Mouse (Mus musculus) embryo, embryonic 10 days (tissue): ENCODE data around the gene Gpt2.

Experiments used
- DNase-seq: peaks from one replicate; pipeline ENCODE4 v3.0.0-alpha.2; 2015; ENCODE audit warnings: low spot score

The Gpt2 gene

DNA sequence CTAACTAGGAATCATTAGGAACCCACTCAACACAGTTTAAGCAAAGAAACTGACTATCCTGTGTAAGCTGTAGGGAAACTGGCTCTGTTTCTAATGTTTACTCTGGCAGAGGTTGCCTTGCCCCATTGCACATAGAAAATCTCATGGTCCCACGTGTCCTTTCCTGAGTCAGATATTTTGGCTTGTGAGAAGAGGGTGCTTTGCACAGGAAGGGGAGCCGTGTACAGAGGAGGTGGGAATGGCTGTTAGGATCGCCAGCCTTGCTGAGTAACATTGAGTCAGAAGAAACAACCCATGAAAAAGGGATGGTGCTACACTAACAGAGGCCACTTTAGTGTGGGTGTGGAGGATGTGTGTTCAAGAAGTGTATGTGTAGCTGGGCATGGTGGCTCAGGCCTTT, 36.6 kb downstream of the Gpt2 start:
- no peak for DNase-seq

DNA sequence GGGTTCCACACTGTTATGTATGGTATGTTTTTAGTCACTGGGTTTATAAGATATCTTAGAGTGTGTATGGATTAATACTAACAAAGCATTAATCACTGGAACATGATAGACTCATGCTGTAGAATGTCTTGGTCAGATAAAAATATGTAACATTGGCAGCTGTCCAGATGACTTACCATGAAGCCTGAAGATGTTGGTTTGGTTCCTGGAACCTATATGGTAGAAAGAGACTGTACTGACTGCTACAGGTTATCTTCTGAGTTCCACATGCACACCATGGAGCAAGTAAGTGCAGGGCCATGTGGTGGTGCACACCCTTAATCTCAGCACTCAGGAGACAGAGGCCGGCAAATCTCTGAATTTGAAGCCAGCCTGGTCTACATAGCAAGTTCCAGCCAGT, 38.3 kb downstream of the Gpt2 start:
- DNase-seq, result no peak

DNA sequence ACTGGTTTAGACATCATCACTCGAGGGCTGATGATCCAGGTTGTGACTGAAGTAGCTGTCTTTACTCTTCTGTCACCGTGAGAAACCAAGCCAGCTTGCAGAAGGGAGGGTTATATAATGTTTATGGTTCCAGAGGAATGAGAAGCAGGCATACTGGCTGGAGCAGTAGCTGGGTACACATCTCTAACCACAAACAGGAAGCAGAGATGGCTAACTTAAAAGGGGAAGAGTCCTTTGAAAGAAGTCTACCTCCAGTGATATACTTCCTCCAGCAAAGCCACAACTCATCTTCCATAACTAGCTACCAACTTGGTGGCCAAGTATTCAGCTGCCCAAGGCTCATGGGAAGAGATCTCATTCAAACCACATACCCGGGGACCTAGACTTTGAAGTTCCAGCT, 39.1 kb downstream of the Gpt2 start:
- DNase-seq, result no peak

DNA sequence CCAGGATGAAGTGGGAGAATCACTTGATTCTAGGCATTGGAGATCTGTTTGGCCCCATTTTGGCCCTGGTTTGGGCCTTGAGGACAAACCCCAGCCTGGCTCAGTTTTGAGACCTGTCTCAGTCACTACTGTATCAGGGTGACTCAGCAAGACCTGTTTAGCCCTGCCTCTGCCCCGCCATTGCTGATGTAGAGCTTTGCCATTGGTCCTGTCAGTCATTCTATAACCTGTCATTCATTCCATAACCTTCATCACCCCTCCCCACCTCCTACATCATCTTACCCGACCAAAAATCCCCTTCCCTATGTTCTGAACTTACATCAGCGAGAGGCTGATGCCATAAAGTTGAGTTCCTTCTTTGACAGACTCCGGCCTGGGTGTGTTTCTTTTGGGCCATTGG, 40.5 kb downstream of the Gpt2 start:
- no peak for DNase-seq

DNA sequence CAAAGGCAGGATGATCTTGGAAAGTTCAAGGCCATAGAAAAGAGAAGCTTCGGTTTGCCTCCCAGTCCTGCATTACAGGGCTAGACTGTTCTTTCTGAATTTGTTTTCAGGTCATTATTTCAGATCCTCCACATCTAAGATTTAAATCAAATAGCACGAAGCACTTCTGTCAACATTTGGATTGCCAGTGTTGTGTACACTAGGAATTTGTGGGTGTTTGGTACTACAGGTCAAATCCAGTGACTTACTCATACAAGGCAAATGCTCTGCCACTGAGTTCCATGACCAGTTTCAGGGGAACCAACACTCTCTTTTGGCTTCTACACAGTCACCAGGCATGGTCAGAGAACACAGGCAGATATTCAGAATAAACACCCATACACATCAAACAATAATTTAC, 41.1 kb downstream of the Gpt2 start:
- DNase-seq, result no peak

DNA sequence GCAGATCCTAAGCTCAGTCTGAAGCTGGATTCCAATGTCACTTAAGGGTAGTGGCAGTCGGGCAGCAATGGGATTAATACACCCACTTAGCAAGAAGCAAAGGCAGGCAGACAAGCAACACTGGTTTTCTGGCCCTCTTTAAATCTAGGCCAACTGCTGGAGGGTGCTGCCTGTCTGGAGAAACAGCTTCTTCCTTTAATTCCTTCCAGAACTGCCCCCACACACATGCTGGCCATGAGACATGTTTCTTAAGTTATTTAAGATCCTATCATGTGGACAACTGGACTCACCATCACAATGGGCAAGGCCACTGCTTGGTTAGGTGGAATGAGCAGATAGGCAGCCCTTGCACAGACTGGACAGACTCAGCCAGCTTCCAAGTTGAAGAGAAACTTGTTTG, 41.8 kb downstream of the Gpt2 start:
- no peak for DNase-seq

DNA sequence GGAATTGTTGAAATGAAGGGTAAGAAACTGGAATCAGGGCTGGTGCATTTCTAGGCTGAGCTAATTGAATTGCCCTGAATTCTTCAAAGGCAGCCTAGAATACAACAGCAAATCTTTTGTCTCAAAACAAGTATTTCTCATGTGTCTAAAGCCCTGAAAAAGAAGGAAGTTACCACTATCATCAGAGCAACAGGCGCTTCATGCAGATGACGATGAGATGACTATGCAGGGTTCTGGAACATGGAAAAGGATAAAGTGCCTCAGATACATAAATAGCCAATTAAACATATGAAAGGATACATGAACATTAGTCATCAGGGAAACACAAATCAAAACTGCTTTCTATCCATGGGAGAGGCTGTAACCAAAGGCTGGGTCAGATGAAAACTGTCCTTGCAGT, 44.0 kb downstream of the Gpt2 start:
- DNase-seq, result no peak

DNA sequence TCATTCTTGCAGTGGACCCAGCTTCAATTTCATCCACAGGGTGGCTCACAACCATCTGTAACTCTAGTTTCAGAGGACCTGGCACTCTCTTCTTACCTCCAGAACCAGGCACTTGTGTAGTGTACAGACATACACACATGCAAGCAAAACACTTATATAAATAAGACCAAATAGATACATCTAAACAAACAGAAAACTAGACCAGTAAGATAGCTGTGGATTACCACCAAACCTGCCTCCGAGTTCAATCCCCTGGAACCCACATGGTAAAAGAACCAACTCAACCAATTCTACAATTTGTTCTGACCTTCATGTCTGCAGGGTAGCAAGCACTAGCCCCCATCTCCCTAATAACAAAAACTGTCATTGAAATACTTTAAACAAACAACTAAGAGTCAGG, 59.6 kb downstream of the Gpt2 start:
- DNase-seq, result no peak

DNA sequence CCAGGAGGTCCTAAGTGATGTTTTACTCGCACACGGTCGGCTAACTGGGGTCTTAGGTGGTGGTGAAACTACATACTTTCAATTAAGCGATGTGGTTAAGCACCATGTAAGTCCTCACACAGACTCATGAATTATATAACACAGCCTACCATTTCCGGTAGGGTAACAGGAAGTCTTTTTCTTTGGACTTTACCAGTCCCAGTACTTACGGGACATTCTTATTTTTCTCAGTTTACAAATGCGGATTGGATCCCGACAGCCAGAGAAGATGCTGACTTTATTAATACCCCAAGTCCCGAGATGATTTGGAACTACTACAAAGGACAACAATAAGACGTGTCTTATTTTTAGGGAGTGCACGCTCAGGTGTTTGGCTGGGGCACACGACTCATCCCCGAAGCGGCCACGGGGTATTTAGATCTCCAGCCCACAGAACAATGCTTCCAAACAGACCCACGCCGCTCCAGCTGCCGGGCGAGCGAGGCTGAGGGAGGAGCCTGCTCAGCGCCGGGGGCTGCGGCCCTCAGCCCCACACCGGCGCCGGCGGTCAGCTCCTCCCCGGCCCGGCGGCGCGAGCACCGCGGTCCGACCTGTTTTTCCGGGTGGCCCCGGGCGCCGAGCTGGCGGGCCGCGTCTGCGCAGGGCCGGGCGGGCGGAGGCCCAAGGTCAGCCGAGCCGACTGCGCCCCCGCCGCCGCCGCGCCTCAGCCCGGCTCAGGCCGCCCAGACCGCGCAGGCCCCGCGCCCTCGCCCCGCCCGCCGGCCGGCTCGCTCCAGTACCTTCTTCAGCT, 62.2 kb downstream of the Gpt2 start:
- peak; percentile 36 for DNase-seq

DNA sequence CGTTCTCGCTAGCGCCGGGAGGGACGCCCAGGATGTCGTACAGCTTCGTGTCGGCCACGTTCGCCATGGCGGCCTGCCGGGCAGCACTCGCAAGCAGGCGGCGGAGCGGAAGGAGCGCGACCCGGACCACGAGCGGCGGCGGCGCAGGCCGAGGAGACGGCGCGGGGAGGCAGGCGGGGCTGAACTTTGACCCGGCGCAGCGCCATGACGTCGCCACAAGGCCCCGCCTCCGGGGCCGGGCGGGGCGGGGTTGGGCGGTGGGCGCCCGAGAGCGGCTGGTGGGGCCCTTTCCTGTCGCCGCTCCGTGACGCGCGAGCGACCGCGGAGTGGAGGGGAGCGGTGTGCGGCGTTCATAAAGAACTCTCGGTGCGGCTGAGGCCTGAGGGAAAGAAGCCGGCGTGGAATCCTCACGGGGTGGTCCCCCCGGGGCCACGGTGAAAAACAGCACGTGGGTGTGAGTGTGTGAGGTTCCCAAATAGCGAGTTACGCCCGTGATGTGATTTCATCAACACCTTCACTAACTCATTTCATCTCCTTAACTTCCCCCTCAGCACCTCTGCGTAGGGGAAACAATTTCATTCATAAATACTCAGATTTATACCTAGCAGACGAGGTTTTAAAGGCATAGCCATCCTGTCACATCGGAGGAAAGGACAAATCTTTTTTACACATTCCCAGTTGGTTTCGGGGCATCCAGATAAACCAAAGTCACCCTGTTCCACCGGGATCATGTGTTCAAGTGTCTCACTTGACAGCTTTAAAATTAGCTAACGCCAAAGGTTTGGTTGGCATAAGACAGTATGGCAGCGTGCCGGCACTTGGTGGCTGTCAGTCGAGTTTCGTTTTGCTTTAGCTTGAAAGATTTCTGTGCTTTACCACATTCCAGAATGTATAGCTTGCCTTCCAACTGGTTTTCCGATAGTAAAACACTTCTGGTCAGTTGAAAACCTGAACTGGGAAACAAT, 63.1 kb downstream of the Gpt2 start, which contains the start of gene Dnaja2:
Gene Dnaja2 (minus strand): TSS at position 164 of the 965 bp plus-strand sequence.
- peak; percentile 92 for DNase-seq

DNA sequence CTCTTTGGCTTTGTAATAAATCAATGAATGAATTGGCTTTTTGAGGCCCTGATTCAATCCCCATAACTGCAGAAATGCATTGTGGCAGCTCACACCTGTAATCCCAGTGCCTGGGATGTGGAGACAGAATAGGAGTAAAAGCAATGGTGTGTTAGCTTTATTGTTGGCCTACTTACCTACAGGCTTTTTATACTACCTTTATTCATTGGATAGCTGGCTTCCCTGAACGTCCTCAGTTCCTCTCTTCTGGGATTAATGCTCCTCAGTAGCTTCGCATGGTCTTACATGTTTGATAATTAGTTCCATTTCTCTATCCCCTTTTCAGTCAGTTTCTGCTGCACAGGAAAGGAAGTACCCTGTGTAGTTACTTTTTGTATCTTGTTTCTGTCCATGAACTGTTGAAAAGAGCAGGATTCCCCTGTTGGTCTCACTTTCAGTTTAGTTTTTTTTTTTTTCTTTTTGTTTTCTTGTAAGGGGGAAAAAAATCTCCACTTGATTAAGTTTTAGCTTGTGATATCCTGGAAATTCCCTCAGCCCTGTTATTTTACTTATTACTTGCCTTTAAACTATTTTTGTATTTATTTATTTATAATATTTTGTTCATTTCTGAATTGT, 64.7 kb downstream of the Gpt2 start:
- no peak for DNase-seq

DNA sequence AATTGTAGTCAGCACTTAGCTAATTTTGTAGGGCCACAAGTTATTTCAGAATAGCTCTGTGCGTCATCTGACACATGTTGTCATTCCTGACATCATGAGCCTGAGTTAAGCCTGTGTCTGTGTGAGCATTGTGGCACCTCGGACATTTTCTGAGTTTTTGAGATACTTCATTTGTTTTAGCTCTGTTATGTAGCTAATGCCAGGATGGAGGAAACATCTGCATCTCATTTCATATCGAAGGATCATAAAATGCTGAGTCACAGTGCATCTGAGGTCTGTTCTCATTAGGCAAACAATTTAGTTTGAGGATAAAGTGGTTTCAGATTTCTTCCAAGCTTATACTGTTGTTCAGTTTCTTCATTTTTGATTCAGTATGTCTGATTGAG, 65.2 kb downstream of the Gpt2 start:
- no peak for DNase-seq

DNA sequence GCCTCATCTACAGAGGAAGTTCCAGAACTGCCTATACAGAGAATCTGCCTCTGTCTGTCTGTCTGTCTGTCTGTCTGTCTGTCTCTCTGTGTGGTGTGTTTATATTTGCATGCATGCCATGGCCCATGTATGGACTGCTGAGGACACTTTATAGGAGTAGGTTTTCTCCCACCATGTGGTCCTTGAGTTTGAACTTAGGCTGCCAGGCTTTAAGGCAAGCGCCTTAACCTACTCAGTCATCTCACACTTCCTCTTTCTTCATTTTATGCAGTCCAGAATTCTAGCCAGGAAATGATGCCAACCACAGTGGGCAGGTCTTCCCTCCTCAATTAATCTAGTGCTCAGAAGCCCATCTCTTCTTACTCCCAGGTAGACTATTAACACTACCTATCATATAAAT, 66.8 kb downstream of the Gpt2 start:
- no peak for DNase-seq

DNA sequence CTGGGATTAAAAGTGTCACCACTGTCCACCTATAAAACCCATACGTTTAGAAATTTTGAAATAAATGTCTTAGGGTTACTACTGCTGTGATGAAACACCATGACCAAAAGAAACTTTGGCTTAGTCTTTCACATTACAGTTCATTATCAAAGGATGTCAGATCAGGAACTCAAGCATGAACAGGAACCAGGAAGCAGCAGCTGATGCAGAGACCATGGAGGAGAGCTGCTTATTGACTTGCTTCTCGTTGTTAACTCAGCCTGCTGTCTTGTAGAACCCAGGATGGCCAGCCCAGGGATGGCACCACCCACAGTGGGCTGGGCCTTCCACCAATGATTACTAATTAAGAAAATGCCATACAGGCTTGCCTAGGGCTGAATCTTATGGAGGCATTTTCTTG, 67.6 kb downstream of the Gpt2 start:
- DNase-seq, result no peak

DNA sequence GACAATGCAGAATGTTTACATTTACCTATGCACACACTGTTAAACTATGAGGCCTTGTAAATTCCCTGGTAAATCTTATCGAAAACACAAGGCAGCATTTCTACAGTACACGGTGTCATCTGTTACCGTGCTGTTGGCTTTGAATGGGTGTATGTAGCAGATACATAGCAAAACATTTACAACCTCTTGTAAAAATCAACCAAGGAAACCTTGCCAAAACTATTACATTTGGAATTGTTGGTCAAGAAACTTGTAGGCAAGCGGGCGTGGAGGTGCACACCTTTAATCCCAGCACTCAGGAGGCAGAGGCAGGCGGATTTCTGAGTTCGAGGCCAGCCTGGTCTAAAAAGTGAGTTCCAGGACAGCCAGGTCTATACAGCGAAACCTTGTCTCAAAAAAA, 71.0 kb downstream of the Gpt2 start:
- no peak for DNase-seq

DNA sequence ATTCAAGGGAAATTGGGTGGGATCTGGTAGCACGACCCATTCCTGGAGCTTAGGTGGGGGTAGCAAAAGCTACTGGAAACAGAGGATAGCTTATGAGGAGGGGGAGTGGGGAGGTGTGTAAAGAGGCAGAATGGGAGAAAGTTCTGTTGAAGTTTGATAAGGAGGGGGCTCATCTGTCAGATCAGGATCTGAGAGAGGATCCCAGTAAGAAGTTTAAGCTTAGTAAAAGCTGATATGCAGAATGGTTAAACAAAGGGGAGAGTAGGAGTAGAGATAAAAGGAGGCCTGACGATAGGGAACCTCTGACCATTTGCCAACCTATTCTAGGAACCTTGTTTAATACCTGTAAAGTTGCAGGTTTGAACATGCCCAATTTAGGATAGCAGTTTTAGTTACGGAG, 72.8 kb downstream of the Gpt2 start:
- DNase-seq, result no peak

DNA sequence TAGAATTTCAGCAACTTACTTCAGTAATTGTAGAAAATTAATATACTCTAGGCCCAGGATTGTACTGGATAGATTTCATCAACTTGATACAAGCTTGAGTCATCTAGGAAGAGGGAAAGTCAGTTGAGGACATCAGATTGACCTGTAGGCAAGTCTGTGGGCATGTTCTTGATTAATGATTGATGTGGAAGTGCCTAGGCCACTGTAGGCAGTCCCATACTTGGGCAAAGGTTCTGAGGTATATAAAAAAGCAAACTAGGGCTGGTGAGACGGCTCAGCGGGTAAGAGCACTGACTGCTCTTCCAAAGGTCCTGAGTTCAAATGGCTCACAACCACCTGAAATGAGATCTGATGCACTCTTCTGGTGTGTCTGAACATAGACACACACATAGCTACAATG, 75.4 kb downstream of the Gpt2 start:
- DNase-seq, result no peak

DNA sequence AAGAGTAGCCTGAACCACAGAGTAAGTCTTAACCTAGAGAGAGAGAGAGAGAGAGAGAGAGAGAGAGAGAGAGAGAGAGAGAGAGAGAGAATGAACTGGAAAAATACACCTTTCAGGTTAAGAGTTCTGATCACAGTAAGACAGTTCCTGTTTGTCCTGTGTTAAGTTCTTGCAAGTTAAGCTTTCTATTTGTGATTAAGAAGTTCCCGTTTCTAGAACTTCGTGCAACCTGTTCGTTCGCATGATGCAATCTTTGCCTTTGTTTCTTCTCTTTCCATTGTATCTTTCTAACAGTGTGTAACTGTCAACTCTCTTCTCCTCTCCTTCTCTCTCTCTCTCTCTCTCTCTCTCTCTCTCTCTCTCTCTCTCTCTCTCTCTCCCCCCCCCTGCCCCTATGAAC, 78.1 kb downstream of the Gpt2 start:
- no peak for DNase-seq

DNA sequence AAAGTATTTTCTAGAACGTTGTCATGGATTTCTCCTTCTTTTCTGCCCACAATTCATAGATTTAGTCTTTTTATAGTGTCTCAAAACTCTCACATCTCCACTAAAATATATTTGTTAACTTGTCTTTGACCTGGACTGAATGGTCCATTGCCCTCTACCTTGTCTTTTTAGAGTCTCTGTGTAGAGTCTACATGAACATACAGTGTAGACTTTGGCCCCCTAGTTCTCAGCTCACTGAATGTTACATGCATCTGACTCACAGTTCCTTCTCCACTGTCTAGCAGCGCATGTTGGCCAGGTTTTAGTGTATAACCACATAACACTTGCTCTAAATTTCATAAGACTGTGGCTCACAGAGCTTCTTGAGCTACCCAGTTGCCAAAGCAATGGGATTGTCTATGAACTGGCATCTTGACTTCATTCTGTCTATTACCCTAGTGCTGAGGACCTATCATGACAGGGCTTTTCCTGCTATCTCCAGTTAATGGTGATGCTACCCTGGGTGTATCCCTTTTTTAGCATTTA, 81.7 kb downstream of the Gpt2 start:
- DNase-seq, result no peak
